Mouse (Mus musculus) bone marrow, adult 2 months (tissue): Measurements from ENCODE around the gene Ldb2.

Source experiments
- CTCF ChIP-seq: fragments of 200-500 bp; IDR thresholded peaks from 2 replicates; pipeline ENCODE4 v1.5.1; 2011; ENCODE audit warnings: low read length, control low read depth; ENCODE audit not compliant: control insufficient read depth, insufficient read depth
- POLR2A ChIP-seq: fragments of 200-500 bp; IDR thresholded peaks from 2 replicates; pipeline ENCODE4 v1.6.1; 2011; ENCODE audit warnings: low read depth, mild to moderate bottlenecking, control low read depth, low read length, borderline replicate concordance; ENCODE audit not compliant: control insufficient read depth

DNA sequence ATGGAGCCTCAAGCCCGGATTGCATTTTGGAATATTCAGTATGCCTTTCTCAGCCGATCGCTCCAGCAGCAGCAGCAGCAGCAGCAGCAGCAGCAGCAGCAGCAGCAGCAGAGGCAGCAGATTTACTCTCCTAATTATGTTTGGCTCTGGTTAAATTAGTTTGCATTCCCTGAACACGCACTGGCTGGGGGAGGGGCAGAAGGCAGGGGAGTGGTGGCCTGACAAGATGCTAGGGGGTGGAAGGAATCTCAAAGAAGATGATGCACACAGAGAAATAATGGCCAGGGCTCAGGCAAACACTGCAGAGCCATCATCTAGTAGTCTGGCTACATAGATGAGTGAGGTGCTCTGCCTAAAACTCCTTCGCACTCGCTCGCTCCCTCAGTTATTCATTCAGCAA lies 102.9 kb downstream of the Ldb2 start:
- TF ChIP-seq CTCF (no peak), POLR2A (no peak)
